Mouse (Mus musculus) heart, postnatal 36 days (tissue): ENCODE data around the gene Myg1. TPM values are rescaled to one million over a fixed set of nuclear protein-coding genes. Genes with fewer than 3 reads are reported as not detected.

Experiments used
- DNase-seq, 2 experiments: peaks; one replicate each; pipeline ENCODE4 v3.0.0; 2021 to 2022
- intact Hi-C: fragments of 180-260 bp; cut with DNase I; formaldehyde crosslinking; loops from one replicate; pipeline ENCODE4 v1.15.1; 2025
- total RNA-seq, 2 experiments: library from RNA; stranded (reverse); gene quantifications; 2 replicates each; pipeline ENCODE4 v1.2.3; 2021

Gene Myg1
- total RNA-seq, 2 experiments from 2014 or later, result 17.7 to 22.7 TPM

DNA sequence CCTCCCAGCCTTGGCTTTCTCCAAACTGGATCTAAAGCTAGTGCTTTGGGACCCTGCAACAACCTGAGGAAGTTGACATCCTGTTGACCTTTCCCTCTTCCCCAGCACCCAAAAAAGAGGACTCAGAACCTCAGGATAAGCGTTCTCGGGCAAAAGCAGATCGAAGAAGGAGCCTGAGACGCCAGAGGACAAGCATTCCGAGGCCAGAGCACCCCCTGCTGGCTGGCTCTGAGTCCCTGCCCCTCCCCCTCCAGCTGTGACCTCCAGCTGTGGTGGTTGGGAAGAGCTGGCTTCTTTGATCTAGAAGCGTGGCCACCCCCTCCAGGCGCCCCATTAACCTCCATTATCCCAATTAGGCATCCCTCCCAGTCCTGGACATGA, 45.6 kb downstream of the Myg1 start:
- DNase-seq, result peak; percentile 90
- intact Hi-C loops, result loop anchor here (2.0 to 5.0 kb wide), 3 partner anchors 26 to 90 kb away; partner anchors contain the start of gene Aaas

DNA sequence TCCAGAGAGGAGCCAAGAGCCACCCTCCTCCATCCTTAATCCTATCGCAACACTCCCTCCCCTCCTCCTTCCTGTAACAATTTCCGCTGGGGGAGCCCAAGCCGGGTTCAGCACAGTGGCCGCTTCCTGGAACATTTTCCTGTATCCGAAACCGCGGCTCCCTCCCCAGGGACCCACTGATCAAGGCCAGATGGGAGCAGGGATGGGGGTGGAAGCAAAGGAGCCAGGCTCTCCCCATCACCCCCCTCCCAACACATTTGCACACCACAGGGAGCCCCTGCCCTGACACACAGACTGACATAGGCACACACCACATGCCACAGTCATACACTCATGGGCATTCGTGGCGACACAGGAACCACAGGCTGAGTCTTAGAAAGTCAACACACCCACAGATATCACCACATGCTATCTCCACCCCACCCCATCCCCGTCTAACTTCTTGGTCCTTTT, 46.3 kb downstream of the Myg1 start:
- peak; percentile 67 to 71 for DNase-seq
- intact Hi-C loops, result loop anchor here (2.0 to 5.0 kb wide), 3 partner anchors 27 to 91 kb away; partner anchors contain the start of gene Aaas

DNA sequence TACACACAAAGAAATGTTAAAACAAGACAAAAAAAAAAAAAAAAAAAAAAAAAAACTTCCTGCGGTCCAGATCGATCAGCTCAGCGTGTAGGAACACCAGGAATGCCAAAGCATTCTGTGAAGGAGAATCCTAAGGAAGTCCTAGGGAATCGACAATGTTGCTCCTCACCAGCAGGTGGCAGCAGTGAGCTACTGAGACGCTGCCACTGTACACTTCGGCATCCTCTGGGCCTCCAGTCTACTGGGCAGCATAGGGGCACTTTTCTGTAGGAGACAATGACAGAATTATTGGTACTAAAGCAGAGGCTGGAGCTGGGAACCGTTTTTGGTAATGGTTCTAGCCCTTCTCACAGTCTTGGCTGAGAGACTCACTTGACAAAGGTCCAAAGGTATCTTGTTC, 50.1 kb downstream of the Myg1 start:
- DNase-seq, result peak; percentile 86 to 91
- intact Hi-C loops, result loop anchor here (1.0 kb wide), 2 partner anchors 40 to 61 kb away; no protein-coding TSS in a partner anchor

DNA sequence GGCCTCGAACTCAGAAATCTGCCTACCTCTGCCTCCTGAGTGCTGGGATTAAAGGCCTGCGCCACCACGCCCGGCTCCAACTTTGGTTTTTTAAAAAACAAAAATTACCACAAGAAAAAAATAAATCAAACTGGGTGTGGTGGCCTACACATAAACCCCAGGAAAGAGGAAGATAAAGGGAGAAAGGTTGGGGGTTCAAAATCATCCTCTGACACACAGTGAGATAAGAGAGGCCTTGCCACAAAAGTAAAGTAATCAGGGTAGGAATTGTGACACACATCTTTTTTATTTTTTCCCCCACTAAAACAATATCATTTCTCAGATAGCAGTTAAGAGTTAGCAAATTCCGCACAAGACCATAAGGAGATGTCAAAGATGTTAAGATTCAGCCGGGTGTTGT, 52.2 kb downstream of the Myg1 start:
- intact Hi-C loops, result no loop called here
- no peak for DNase-seq

DNA sequence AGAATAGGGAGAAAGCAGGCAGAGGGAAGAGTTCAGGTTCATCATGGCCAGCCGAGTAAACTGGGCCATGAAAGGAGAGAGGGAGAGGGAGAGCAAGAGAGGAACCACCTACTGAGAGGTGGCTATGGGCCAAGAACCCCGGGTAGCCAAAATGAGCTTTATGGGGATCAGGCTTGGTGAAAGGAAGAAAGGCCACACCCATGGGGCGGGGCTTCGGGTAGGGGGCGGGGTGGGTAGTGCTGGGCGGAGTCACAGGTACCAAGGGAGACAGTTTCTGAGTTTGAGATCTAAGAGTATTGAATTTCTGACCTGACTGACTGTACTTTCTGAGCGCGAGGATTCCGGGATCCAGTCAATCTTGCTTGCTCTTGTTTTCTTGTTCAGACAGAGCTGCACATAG, 55.1 kb downstream of the Myg1 start:
- intact Hi-C loops, result no loop called here
- DNase-seq, result no peak

Other genes starting within 250 kb of the Myg1 start
- gene Tns2, start 231.3 kb upstream of the Myg1 start, total RNA-seq, result 100 to 1,000 TPM; 128 to 129 TPM
- 10 to 100 TPM; 14.8 to 14.9 TPM for gene Spryd3, start 195.5 kb upstream of the Myg1 start, total RNA-seq
- gene Igfbp6, start 187.3 kb upstream of the Myg1 start, total RNA-seq, result 10 to 100 TPM; 31.4 to 40.9 TPM
- not detected for gene Soat2, start 181.2 kb upstream of the Myg1 start, total RNA-seq
- gene Zfp740, start 128.5 kb upstream of the Myg1 start, total RNA-seq, result 10 to 100 TPM; 32.2 to 35.9 TPM
- gene Csad, start 127.0 kb upstream of the Myg1 start, total RNA-seq, result 10 to 100 TPM; 15.8 to 16.2 TPM
- 1 to 10 TPM; 1.6 to 1.8 TPM for gene Itgb7, start 99.8 kb upstream of the Myg1 start, total RNA-seq
- gene Rarg, start 74.2 kb upstream of the Myg1 start, total RNA-seq, result 10 to 100 TPM; 20.0 to 21.9 TPM
- gene Gm9918, start 61.1 kb upstream of the Myg1 start, total RNA-seq, result not detected
- gene Mfsd5, start 52.3 kb upstream of the Myg1 start, total RNA-seq, result 10 to 100 TPM; 18.1 to 19.4 TPM
- 1 to 10 TPM; 1.0 to 2.1 TPM for gene Espl1, start 35.4 kb upstream of the Myg1 start, total RNA-seq
- 100 to 1,000 TPM; 308 to 311 TPM for gene Pfdn5, start 5.6 kb upstream of the Myg1 start, total RNA-seq
- gene Aaas, start 19.1 kb downstream of the Myg1 start, total RNA-seq, result 10 to 100 TPM; 12.5 to 12.8 TPM
- gene Sp7, start 35.5 kb downstream of the Myg1 start, total RNA-seq, result not detected
- 10 to 100 TPM; 45.7 to 49.1 TPM for gene Sp1, start 74.4 kb downstream of the Myg1 start, total RNA-seq
- under 1 TPM; 0.16 to 0.78 TPM for gene Amhr2, start 113.7 kb downstream of the Myg1 start, total RNA-seq
- gene Prr13, start 127.3 kb downstream of the Myg1 start, total RNA-seq, result 10 to 100 TPM; 19.4 to 26.1 TPM
- 100 to 1,000 TPM; 482 to 500 TPM for gene Pcbp2, start 138.8 kb downstream of the Myg1 start, total RNA-seq
- not detected for gene Gm10337, start 172.0 kb downstream of the Myg1 start, total RNA-seq
- 1 to 10 TPM; 3.5 to 3.6 TPM for gene Map3k12, start 185.4 kb downstream of the Myg1 start, total RNA-seq
- 10 to 100 TPM; 45.5 to 48.2 TPM for gene Tarbp2, start 186.5 kb downstream of the Myg1 start, total RNA-seq
- 1 to 10 TPM in 1 of 2 experiments, under 1 TPM in 1; 0.89 to 1.4 TPM for gene Npff, start 193.2 kb downstream of the Myg1 start, total RNA-seq